Mouse (Mus musculus): ENCODE data around the gene Nav2. TPM values are rescaled to one million over a fixed set of nuclear protein-coding genes. Genes with fewer than 3 reads are reported as not detected.

Gene Nav2
- total and polyA plus RNA-seq, 3 experiments: 2.0 to 2.7 TPM; not detected in 1

DNA sequence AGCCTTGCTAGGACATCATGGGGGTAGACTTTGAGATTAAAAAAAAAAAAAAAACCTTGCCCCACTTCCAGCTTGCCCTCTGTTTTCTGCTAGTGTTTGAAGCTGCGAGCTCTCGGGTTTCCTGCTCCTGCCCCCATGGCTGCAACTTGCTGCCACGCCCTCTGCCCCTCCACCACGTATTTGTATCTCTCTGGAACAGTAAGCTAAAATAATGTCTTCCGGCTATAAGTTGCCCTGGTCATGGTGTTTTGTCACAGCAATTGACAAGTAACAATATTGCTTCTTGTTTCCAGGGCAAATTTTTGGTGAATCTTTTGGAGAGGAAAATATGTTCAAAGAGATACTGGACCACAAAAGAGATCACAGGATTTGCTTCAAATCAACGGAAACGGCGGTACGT, 10.1 kb upstream of the Nav2 start:
- peaks cover 0 to 3% of the 10 kb centered on the region in 2 experiments; a peak in 2 of 4 replicates for H3K27me3 ChIP-seq (ENCODE audit: control insufficient read depth in 1 of 2, insufficient read depth in 2 of 2, low read length in 2 of 2)
- no peaks in the 10 kb centered on the region for H3K79me2 ChIP-seq (ENCODE audit: control insufficient read depth, insufficient read depth, low read length, poor library complexity)
- H3K4me3 ChIP-seq (ENCODE audit: control insufficient read depth in 1 of 2, insufficient read depth in 1 of 2, low read depth in 2 of 2, low read length in 2 of 2): 0 out of 4 replicates have a peak overlapping the region, but pooled peaks of 1 of the 2 experiments have one; percentile 19
- 0 out of 2 replicates have a peak, but pooled peaks have one; percentile 17 for TF ChIP-seq ZNF384 (IDR thresholded peaks at IDR 0.05; ENCODE audit: low read depth, low read length)
- TF ChIP-seq POLR2AphosphoS5 (IDR thresholded peaks at IDR 0.05; ENCODE audit: borderline replicate concordance, low read depth, low read length): no peak
- no peak for TF ChIP-seq SIN3A (IDR thresholded peaks at IDR 0.05; ENCODE audit: low read length)
- TF ChIP-seq CHD2 (IDR thresholded peaks at IDR 0.05; ENCODE audit: low read length): no peak
- TF ChIP-seq HCFC1 (IDR thresholded peaks at IDR 0.05; ENCODE audit: low read depth, low read length): no peak
- peaks cover 0 to 5% of the 10 kb centered on the region in 2 experiments; a peak in 1 of 4 replicates for H3K4me1 ChIP-seq (ENCODE audit: control insufficient read depth in 1 of 2, insufficient read depth in 2 of 2, low read length in 2 of 2)
- no peak overlapping the region for H3K9ac ChIP-seq (ENCODE audit: control insufficient read depth, low read depth, low read length, poor library complexity, severe bottlenecking)
- H3K36me3 ChIP-seq (ENCODE audit: control insufficient read depth in 1 of 2, insufficient read depth in 2 of 2, low read length in 2 of 2): no peaks in the 10 kb centered on the region
- H3K27ac ChIP-seq (ENCODE audit: control insufficient read depth, low read depth, low read length): no peak overlapping the region
- DNase-seq (ENCODE audit: low read depth, low spot score): no peak
- no peaks in the 10 kb centered on the region for H3K9me3 ChIP-seq (replicated peaks; ENCODE audit: insufficient read depth, low read length)

GRCm38 (mm10) chr7:48900408-48901167, 7.9 kb upstream of the Nav2 start:
- Histone ChIP-seq H3K9ac (ENCODE audit: control insufficient read depth, low read depth, low read length, poor library complexity, severe bottlenecking) (no peak overlapping the region), H3K4me1 (ENCODE audit: control insufficient read depth in 1 of 2, insufficient read depth in 2 of 2, low read length in 2 of 2) (peaks cover 3 to 4% of the 10 kb centered on the region in 2 experiments; a peak in 2 of 4 replicates), H3K27ac (ENCODE audit: control insufficient read depth, low read depth, low read length) (no peak overlapping the region), H3K4me3 (ENCODE audit: control insufficient read depth in 1 of 2, insufficient read depth in 1 of 2, low read depth in 2 of 2, low read length in 2 of 2) (no peak overlapping the region), H3K36me3 (ENCODE audit: control insufficient read depth in 1 of 2, insufficient read depth in 2 of 2, low read length in 2 of 2) (no peaks in the 10 kb centered on the region), H3K9me3 (replicated peaks; ENCODE audit: insufficient read depth, low read length) (no peaks in the 10 kb centered on the region), H3K27me3 (ENCODE audit: control insufficient read depth in 1 of 2, insufficient read depth in 2 of 2, low read length in 2 of 2) (peaks cover 0 to 3% of the 10 kb centered on the region in 2 experiments; a peak in 2 of 4 replicates), H3K79me2 (ENCODE audit: control insufficient read depth, insufficient read depth, low read length, poor library complexity) (no peaks in the 10 kb centered on the region)
- no peak for TF ChIP-seq MAX (IDR thresholded peaks at IDR 0.05; ENCODE audit: low read length)
- TF ChIP-seq KAT2A (conservative IDR thresholded peaks at IDR 0.05; ENCODE audit: low read depth, low read length): no peak
- no peak for TF ChIP-seq SIN3A (IDR thresholded peaks at IDR 0.05; ENCODE audit: low read length)
- no peak for TF ChIP-seq GABPA (IDR thresholded peaks at IDR 0.05; ENCODE audit: low read depth, low read length)
- no peak for TF ChIP-seq RCOR1 (IDR thresholded peaks at IDR 0.05; ENCODE audit: low read depth, low read length)
- no peak for TF ChIP-seq NRF1 (IDR thresholded peaks at IDR 0.05; ENCODE audit: insufficient read depth, low read depth, low read length, poor library complexity, severe bottlenecking)
- TF ChIP-seq ZKSCAN1 (IDR thresholded peaks at IDR 0.05; ENCODE audit: low read depth, low read length): no peak
- no peak for TF ChIP-seq POLR2AphosphoS5 (IDR thresholded peaks at IDR 0.05; ENCODE audit: borderline replicate concordance, low read depth, low read length)
- no peak for TF ChIP-seq CHD2 (IDR thresholded peaks at IDR 0.05; ENCODE audit: low read length)
- no peak for TF ChIP-seq HCFC1 (IDR thresholded peaks at IDR 0.05; ENCODE audit: low read depth, low read length)
- no peak for TF ChIP-seq ZMIZ1 (IDR thresholded peaks at IDR 0.05; ENCODE audit: low read depth, low read length)
- no peak for TF ChIP-seq MAFK (IDR thresholded peaks at IDR 0.05; ENCODE audit: borderline replicate concordance, low read depth, low read length)
- TF ChIP-seq GATA1 (IDR thresholded peaks at IDR 0.05; ENCODE audit: low read depth, low read length): no peak
- no peak for TF ChIP-seq UBTF (IDR thresholded peaks at IDR 0.05; ENCODE audit: borderline replicate concordance, insufficient read depth, low read depth, low read length)
- TF ChIP-seq SMC3 (IDR thresholded peaks at IDR 0.05; ENCODE audit: low read depth, low read length): no peak
- no peak for TF ChIP-seq MYC (IDR thresholded peaks at IDR 0.05; ENCODE audit: low read depth, low read length)
- no peak for TF ChIP-seq NELFE (IDR thresholded peaks at IDR 0.05; ENCODE audit: low read depth, low read length)
- TF ChIP-seq MXI1 (IDR thresholded peaks at IDR 0.05; ENCODE audit: low read depth, low read length): no peak
- TF ChIP-seq ZC3H11A (IDR thresholded peaks at IDR 0.05; ENCODE audit: low read depth, low read length): no peak
- DNase-seq (ENCODE audit: low read depth, low spot score): no peak

All from MEL (cell line).